Mouse (Mus musculus): Measurements from ENCODE around the gene Onecut1. TPM values are rescaled to one million over a fixed set of nuclear protein-coding genes. Genes with fewer than 3 reads are reported as not detected.

Onecut1 gene
- polyA plus RNA-seq (2012): 0.01 TPM in 1 of 2 replicates, not detected in the other

- H3K4me1 ChIP-seq (ENCODE audit: control insufficient read depth): peaks cover 3% of the 10 kb centered on the region; the same call in 1 of the 2 replicates
- H3K9me3 ChIP-seq (ENCODE audit: control insufficient read depth, low read length): no peaks in the 10 kb centered on the region
Observed at GRCm38 (mm10) chr9:74861561-74861980, at the start of gene Onecut1. Gene Onecut1 (plus strand): TSS chr9:74861921.

DNA sequence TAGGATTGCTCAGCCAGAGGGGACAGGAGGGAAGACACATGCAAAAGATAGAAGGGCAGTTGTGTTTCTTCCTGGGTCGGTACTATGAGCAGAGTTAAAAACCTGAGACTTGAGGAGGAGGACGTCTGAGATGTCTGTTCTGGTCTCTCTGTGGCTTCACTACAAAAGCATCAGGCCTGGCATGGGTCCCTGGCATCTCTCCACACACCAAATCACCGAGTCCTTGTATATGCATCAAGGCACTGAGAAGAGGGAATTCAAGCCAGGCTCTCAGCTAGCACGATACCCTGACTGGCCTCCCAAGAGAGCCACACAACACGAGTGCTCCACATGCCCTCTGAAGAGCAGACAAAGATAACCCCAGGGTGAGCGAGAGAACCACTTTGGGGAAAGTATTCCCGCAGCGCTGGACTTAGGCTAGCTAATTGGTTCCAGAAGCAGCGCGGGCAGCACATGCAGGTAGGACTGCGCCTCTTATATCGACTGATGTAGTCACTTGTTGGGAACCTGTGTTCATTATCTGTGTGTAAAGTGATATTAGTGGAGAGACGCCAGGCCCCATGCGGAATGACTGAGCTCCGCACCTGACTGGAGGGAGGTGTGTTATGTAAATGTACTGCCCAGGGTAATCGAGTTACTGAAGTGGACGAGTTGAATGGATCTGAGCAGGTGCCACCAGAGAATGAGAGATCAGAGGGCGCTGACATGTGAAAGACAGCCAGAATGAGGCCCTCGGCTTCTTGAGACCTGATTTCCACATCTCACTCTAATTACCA, 41.8 kb upstream of the Onecut1 start:
- Histone ChIP-seq H3K4me1 (ENCODE audit: control insufficient read depth) (no peaks in the 10 kb centered on the region), H3K27me3 (ENCODE audit: control insufficient read depth) (no peaks in the 10 kb centered on the region), H3K9me3 (ENCODE audit: control insufficient read depth, low read length) (no peaks in the 10 kb centered on the region; the same call in 1 of the 2 replicates), H3K4me3 (replicated peaks) (no peak overlapping the region), H3K36me3 (ENCODE audit: control insufficient read depth) (no peaks in the 10 kb centered on the region)
- no peak for TF ChIP-seq GATA1 (IDR thresholded peaks at IDR 0.05; ENCODE audit: low read length)

More at GRCm38 (mm10) chr9:74861561-74861980, at the start of gene Onecut1:
- Histone ChIP-seq H3K27me3 (ENCODE audit: control insufficient read depth) (peaks cover 98% of the 10 kb centered on the region), H3K36me3 (ENCODE audit: control insufficient read depth) (no peaks in the 10 kb centered on the region), H3K4me3 (replicated peaks) (peak within 1 kb of the TSS; percentile 60)
- no peak for TF ChIP-seq TAL1 (IDR thresholded peaks at IDR 0.05; ENCODE audit: low read length)
- no peak for TF ChIP-seq GATA1 (IDR thresholded peaks at IDR 0.05; ENCODE audit: low read length)

DNA sequence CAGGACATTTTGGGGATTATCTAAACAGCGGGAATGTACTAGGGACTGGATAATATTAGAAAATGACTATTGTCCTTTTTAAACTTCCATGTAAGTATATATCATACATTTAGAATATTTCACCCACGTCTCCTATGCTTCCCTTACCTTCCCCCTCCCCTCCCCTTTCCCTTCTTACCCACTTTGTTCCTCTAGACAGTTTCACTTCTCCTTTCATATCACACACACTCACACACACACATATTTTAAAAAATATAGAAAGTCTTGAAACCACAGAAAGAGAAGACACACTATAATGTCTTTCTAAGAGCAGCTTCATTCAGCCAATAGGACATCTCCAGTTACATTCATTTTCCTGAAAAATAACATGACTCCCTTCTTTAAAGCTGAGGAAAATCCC, 36.6 kb upstream of the Onecut1 start:
- Histone ChIP-seq H3K27me3 (ENCODE audit: control insufficient read depth) (no peaks in the 10 kb centered on the region), H3K36me3 (ENCODE audit: control insufficient read depth) (no peaks in the 10 kb centered on the region), H3K4me1 (ENCODE audit: control insufficient read depth) (no peaks in the 10 kb centered on the region), H3K9me3 (ENCODE audit: control insufficient read depth, low read length) (no peaks in the 10 kb centered on the region), H3K4me3 (replicated peaks) (no peak overlapping the region)
- TF ChIP-seq GATA1 (IDR thresholded peaks at IDR 0.05; ENCODE audit: low read length): no peak
- no peak for TF ChIP-seq TAL1 (IDR thresholded peaks at IDR 0.05; ENCODE audit: low read length)

- TF ChIP-seq GATA1 (IDR thresholded peaks at IDR 0.05; ENCODE audit: low read length) (no peak), TAL1 (IDR thresholded peaks at IDR 0.05; ENCODE audit: low read length) (no peak)
- no peaks in the 10 kb centered on the region for H3K9me3 ChIP-seq (ENCODE audit: control insufficient read depth, low read length)
Observed at GRCm38 (mm10) chr9:74829206-74829605, 32.5 kb upstream of the Onecut1 start.

GRCm38 (mm10) chr9:74842890-74843289, 18.8 kb upstream of the Onecut1 start:
- H3K4me3 ChIP-seq (replicated peaks): no peak overlapping the region
- H3K9me3 ChIP-seq (ENCODE audit: control insufficient read depth, low read length): peaks cover 7% of the 10 kb centered on the region
- no peak for TF ChIP-seq TAL1 (IDR thresholded peaks at IDR 0.05; ENCODE audit: low read length)
- TF ChIP-seq GATA1 (IDR thresholded peaks at IDR 0.05; ENCODE audit: low read length): no peak
- no peaks in the 10 kb centered on the region for H3K4me1 ChIP-seq (ENCODE audit: control insufficient read depth)
- H3K36me3 ChIP-seq (ENCODE audit: control insufficient read depth): no peaks in the 10 kb centered on the region
- peaks cover 14% of the 10 kb centered on the region for H3K27me3 ChIP-seq (ENCODE audit: control insufficient read depth)

More at GRCm38 (mm10) chr9:74829206-74829605, 32.5 kb upstream of the Onecut1 start:
- H3K36me3 ChIP-seq (ENCODE audit: control insufficient read depth): no peaks in the 10 kb centered on the region
- H3K27me3 ChIP-seq (ENCODE audit: control insufficient read depth): no peaks in the 10 kb centered on the region
- H3K4me3 ChIP-seq (replicated peaks): no peak overlapping the region
- no peaks in the 10 kb centered on the region for H3K4me1 ChIP-seq (ENCODE audit: control insufficient read depth)

GRCm38 (mm10) chr9:74846867-74847830, 14.6 kb upstream of the Onecut1 start:
- no peak overlapping the region for H3K4me3 ChIP-seq (replicated peaks)
- TF ChIP-seq GATA1 (IDR thresholded peaks at IDR 0.05; ENCODE audit: low read length) (no peak), TAL1 (IDR thresholded peaks at IDR 0.05; ENCODE audit: low read length) (no peak)
- H3K36me3 ChIP-seq (ENCODE audit: control insufficient read depth): no peaks in the 10 kb centered on the region
- peaks cover 7% of the 10 kb centered on the region for H3K9me3 ChIP-seq (ENCODE audit: control insufficient read depth, low read length)
- no peaks in the 10 kb centered on the region for H3K4me1 ChIP-seq (ENCODE audit: control insufficient read depth)
- peaks cover 57% of the 10 kb centered on the region for H3K27me3 ChIP-seq (ENCODE audit: control insufficient read depth)

- TF ChIP-seq TAL1 (IDR thresholded peaks at IDR 0.05; ENCODE audit: low read length): no peak
- TF ChIP-seq GATA1 (IDR thresholded peaks at IDR 0.05; ENCODE audit: low read length): no peak
- Histone ChIP-seq H3K4me3 (replicated peaks) (peak overlapping the region; percentile 47), H3K27me3 (ENCODE audit: control insufficient read depth) (peaks cover 71% of the 10 kb centered on the region)
Observed at GRCm38 (mm10) chr9:74848411-74849194, 13.1 kb upstream of the Onecut1 start.

GRCm38 (mm10) chr9:74849195-74849978, 12.3 kb upstream of the Onecut1 start:
- no peak for TF ChIP-seq TAL1 (IDR thresholded peaks at IDR 0.05; ENCODE audit: low read length)
- TF ChIP-seq GATA1 (IDR thresholded peaks at IDR 0.05; ENCODE audit: low read length): no peak
- no peaks in the 10 kb centered on the region; the same call in 1 of the 2 replicates for H3K9me3 ChIP-seq (ENCODE audit: control insufficient read depth, low read length)
- no peaks in the 10 kb centered on the region for H3K4me1 ChIP-seq (ENCODE audit: control insufficient read depth)
- H3K27me3 ChIP-seq (ENCODE audit: control insufficient read depth): peaks cover 79% of the 10 kb centered on the region
- no peaks in the 10 kb centered on the region for H3K36me3 ChIP-seq (ENCODE audit: control insufficient read depth)
- H3K4me3 ChIP-seq (replicated peaks): peak overlapping the region; percentile 47

More at GRCm38 (mm10) chr9:74848411-74849194, 13.1 kb upstream of the Onecut1 start:
- H3K36me3 ChIP-seq (ENCODE audit: control insufficient read depth): no peaks in the 10 kb centered on the region
- H3K4me1 ChIP-seq (ENCODE audit: control insufficient read depth): no peaks in the 10 kb centered on the region
- no peaks in the 10 kb centered on the region; the same call in 1 of the 2 replicates for H3K9me3 ChIP-seq (ENCODE audit: control insufficient read depth, low read length)
